Mouse (Mus musculus) kidney, adult 8-10 months (tissue): ENCODE measurements at regions not wholly inside any gene's neighbourhood (a gene's known extent, or its start where the extent isn't known, plus 50 kb on each side); places are given as distances from the start of the nearest gene placed in this dataset.

Experiments
- DNase-seq, 2 experiments: peaks; one replicate each; pipeline ENCODE4 v3.0.0; 2022

GRCm38 (mm10) chr3:63542638-63543408, 59.1 kb upstream of the Gm34302 start:
- DNase-seq, result no peak

- no peak for DNase-seq
These were observed 55.2 kb upstream of the Gm34302 start for GRCm38 (mm10) chr3:63538881-63539280.

GRCm38 (mm10) chr3:63534141-63534540, 50.5 kb upstream of the Gm34302 start:
- DNase-seq, result no peak
